Mouse (Mus musculus) kidney, embryonic 16.5 days (tissue): Measurements from ENCODE around the gene Gm20388. TPM values are rescaled to one million over a fixed set of nuclear protein-coding genes. Genes with fewer than 3 reads are reported as not detected.

ENCODE experiments used
- ATAC-seq: fragments of 200-750 bp; cut with Nextera tagmentation; 2 replicates; pipeline ENCODE4 v1.8.0; 2017; ENCODE audit warnings: moderate TSS enrichment; ENCODE audit not compliant: low FRiP score, low TSS enrichment
- H3K27ac ChIP-seq: fragments of 300-500 bp; sonication (generic); 2 replicates; pipeline ENCODE4 v1.5.1; 2014; ENCODE audit warnings: low read length
- H3K27me3 ChIP-seq: fragments of 300-500 bp; sonication (generic); 2 replicates; pipeline ENCODE4 v1.6.1; 2014; ENCODE audit warnings: low read length, control low read depth, mixed read lengths; ENCODE audit not compliant: insufficient read depth
- H3K36me3 ChIP-seq: fragments of 300-500 bp; sonication (generic); 2 replicates; pipeline ENCODE4 v1.6.1; 2014; ENCODE audit warnings: low read length, control low read depth, mixed read lengths; ENCODE audit not compliant: insufficient read depth
- H3K4me1 ChIP-seq: fragments of 300-500 bp; sonication (generic); 2 replicates; pipeline ENCODE4 v1.6.1; 2014; ENCODE audit warnings: low read length, control low read depth, mixed read lengths; ENCODE audit not compliant: insufficient read depth
- H3K4me2 ChIP-seq: fragments of 300-500 bp; sonication (generic); replicated peaks from 2 replicates; pipeline ENCODE4 v1.6.1; 2014; ENCODE audit warnings: low read depth, low read length
- H3K4me3 ChIP-seq: fragments of 300-500 bp; sonication (generic); 2 replicates; pipeline ENCODE4 v1.5.1; 2014; ENCODE audit warnings: mild to moderate bottlenecking, low read length
- H3K9ac ChIP-seq: fragments of 300-500 bp; sonication (generic); replicated peaks from 2 replicates; pipeline ENCODE4 v1.6.1; 2014; ENCODE audit warnings: low read length
- H3K9me3 ChIP-seq: fragments of 300-500 bp; sonication (generic); 2 replicates; pipeline ENCODE4 v1.6.1; 2016; ENCODE audit warnings: low read length, control low read depth
- WGBS: fragments of 180-500 bp; shearing (Covaris S2); extraction: QIAGEN DNeasy Blood & Tissue Kit; methylation state at CpG from one replicate; pipeline ENCODE4 v1.1.7; 2014; 5-methylcytosine and 5-hydroxymethylcytosine counted together
- polyA plus RNA-seq: library from polyadenylated mRNA; unstranded; fragments of >200 nt; fragmentation: Nextera tagmentation; extraction: Ambion mirVana; gene quantifications from 2 replicates; pipeline ENCODE4 v1.2.1, GENCODE M21; 2015

Gm20388 gene
- polyA plus RNA-seq, 1 experiment from 2014 or later: 7.7 TPM

DNA sequence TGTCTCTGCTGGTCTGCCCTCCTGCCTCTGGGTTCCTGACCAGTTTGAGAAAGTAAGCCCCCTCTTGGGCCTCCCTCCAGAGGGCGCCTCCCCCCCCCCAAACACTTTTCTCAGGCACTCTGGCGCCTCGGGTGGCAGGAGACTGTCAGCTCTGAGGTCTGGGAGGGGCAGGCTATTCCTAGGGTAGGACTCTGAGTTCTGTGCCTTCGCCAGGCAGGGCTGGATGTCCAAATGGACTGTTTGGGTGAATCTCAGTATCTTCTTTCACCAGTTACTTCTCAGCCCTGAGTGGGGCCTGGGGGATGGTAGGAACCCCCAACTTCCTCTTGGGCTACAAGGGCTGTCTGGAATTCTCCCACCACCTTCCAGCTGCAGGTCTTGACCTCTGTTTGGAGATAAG lies 300.7 kb downstream of the Gm20388 start:
- 17% methylated on average over 4 of the region's 4 CpGs for WGBS
- no peak for ATAC-seq
- H3K27me3 ChIP-seq: no peaks in the 10 kb centered on the region
- no peaks in the 10 kb centered on the region for H3K36me3 ChIP-seq
- no peaks in the 10 kb centered on the region for H3K9me3 ChIP-seq
- no peak overlapping the region for H3K4me3 ChIP-seq
- H3K4me2 ChIP-seq: no peak overlapping the region
- H3K4me1 ChIP-seq: peaks cover 31% of the 10 kb centered on the region
- no peak overlapping the region for H3K27ac ChIP-seq
- H3K9ac ChIP-seq: no peak overlapping the region

DNA sequence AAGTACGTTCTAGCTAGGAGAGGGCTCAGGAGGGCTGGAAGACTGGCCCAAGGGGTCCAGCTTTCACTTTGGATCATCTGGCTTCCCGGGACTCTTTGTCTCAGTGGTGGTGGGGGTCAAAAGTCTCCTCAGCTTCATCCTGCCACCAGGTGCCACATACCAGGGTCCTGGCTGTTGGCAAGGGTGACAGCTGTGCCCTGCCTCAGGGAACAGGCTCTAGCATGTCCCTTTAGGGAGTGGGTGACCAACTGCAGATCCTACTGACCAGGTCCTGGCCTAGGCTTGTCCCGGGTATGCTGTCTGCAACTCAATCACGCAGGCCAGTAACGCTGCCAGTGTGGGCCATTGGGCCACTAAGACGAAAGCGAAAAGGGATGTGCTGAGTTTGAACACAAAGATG lies 302.0 kb downstream of the Gm20388 start:
- ATAC-seq: no peak
- Histone ChIP-seq H3K9me3 (no peaks in the 10 kb centered on the region), H3K4me1 (peaks cover 44% of the 10 kb centered on the region), H3K9ac (no peak overlapping the region), H3K27me3 (no peaks in the 10 kb centered on the region), H3K4me2 (no peak overlapping the region), H3K4me3 (no peak overlapping the region), H3K36me3 (no peaks in the 10 kb centered on the region), H3K27ac (no peak overlapping the region)
- WGBS: 89% methylated on average over 7 of the region's 7 CpGs

DNA sequence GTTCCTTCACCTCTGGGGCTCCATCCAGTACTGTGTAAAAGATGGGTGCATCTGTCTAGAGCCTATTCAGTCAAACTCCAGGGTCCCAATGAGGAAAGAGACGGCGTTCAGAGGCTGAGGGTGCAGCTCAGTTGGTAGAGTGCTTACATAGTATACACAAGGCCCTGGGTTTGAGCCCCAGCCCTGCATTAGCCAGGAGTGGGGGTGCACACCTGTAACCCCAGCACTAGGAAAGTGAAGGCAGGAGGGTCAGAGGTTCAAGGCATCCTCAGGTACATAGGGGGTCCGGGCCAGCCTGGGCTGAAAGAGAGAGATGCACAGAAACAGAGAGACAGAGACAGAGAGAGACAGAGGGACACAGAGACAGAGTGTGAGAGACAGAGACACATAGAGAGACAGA lies 302.6 kb downstream of the Gm20388 start:
- no peaks in the 10 kb centered on the region for H3K9me3 ChIP-seq
- WGBS: 88% methylated on average over 3 of the region's 3 CpGs
- H3K4me2 ChIP-seq: no peak overlapping the region
- peaks cover 44% of the 10 kb centered on the region for H3K4me1 ChIP-seq
- no peak for ATAC-seq
- H3K36me3 ChIP-seq: no peaks in the 10 kb centered on the region
- no peak overlapping the region for H3K4me3 ChIP-seq
- H3K27ac ChIP-seq: no peak overlapping the region
- H3K27me3 ChIP-seq: no peaks in the 10 kb centered on the region
- no peak overlapping the region for H3K9ac ChIP-seq

DNA sequence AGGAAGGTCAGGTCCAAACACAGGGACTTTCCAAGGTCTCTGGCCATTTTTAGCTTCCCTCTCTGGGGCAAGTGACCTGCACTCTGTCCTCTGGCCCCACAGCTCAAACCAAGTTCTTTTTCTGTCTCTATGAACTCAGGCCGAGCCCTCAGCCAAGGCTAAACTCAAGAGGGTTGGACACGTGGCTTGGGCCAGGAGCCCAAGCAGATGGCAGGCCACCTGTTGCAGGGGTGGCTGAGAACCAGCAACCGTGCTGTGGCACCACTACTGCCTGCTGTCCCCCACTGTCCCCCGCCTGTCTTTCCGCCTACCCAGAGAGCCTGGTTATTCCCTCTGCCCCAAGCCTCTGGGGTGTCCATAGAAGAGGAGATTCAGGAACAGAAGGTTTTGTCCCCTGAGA lies 303.3 kb downstream of the Gm20388 start:
- Histone ChIP-seq H3K9me3 (no peaks in the 10 kb centered on the region), H3K27me3 (no peaks in the 10 kb centered on the region), H3K36me3 (no peaks in the 10 kb centered on the region), H3K27ac (no peak overlapping the region), H3K4me1 (peaks cover 42% of the 10 kb centered on the region), H3K9ac (no peak overlapping the region), H3K4me3 (no peak overlapping the region), H3K4me2 (no peak overlapping the region)
- WGBS: 72% methylated on average over 5 of the region's 5 CpGs
- no peak for ATAC-seq

DNA sequence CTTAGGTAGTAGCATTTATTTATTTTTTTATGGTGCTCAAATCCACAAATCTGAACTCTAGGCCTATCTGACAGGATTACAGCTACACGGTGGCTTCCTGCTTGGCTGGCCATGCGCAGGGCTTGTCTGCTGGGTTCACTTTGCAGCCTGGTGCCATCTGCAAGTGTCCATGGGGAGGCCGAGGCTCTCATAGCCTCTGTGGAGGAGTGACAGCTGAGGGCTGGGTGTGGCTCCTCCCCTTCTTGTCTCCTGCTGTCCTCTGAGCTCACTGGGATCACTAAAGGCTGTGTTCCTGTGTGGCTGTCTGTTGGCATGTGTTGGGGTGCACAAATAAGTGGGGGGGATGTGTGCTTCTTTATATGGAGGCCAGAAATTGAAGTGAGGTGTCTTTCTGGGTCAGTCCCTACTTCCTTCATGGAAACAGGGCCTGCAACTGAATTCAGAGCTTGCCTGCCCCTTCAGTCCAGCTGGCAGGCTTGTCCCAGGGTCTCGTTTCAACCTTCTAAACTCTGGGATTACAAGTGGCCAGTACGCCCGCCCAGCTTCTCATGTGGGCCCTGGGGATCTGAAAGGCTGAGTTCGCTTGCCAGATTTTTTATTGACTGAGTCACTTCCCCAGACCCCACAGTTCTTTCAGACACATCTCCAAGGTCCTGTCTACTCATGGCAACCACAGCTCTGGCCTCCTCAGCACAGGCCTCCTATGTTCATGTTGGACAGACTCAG lies 304.9 kb downstream of the Gm20388 start:
- H3K4me1 ChIP-seq: peaks cover 38% of the 10 kb centered on the region
- no peaks in the 10 kb centered on the region for H3K36me3 ChIP-seq
- H3K9me3 ChIP-seq: no peaks in the 10 kb centered on the region
- WGBS: 17% methylated on average over 7 of the region's 7 CpGs
- H3K27ac ChIP-seq: peak overlapping the region; percentile 11
- H3K27me3 ChIP-seq: no peaks in the 10 kb centered on the region
- H3K4me2 ChIP-seq: no peak overlapping the region
- no peak overlapping the region for H3K9ac ChIP-seq
- no peak overlapping the region for H3K4me3 ChIP-seq
- peak; percentile 55 for ATAC-seq

DNA sequence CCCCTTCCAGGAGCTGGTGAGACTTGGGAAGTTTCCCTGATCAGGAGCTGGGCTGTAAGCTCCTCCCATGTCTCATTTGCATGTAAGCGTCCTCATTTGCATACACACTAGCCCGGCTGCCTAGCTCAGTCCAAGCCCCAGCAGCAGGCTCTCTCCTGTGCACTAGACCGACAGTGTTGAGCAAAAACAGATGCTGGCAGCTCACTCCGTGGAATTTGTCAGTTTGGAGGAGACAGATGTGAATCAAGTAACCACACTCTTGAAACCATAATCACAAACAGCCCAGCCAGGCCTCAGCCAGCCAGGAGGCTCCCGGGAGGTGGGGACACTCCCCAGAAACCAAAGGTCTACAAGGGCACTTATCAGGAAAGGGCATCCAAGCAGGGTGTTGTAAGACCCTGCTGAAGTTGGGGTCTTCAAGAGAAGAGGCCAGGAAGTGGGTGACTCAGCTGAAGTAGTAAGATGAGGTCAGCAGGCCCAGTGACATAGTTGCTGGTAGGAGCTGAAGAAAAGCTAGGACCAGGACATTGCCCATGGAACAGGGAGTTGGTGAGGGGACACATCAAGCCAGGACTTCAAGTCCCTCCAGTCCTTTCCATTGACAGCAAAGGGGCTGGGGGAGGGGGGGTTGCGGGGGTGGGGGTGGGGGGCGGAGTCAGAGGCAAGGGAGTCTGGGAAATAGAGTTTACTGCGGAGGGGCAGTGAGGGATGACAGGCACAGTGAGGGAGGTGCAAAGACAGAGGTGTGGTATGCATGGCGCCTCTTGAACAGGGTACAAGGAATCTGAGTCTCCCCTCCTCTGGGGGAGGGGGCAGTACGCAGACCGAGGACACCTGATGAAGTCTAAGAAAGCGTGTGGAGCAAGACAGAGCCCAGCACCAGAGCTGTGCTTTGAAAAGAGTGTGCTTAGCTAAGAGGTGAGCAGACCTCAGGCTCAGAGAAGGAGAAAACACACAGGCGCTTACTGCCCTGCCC lies 306.5 kb downstream of the Gm20388 start:
- H3K27me3 ChIP-seq: no peaks in the 10 kb centered on the region
- no peaks in the 10 kb centered on the region for H3K36me3 ChIP-seq
- H3K9ac ChIP-seq: no peak overlapping the region; the same call in 1 of the 2 replicates
- peaks cover 35% of the 10 kb centered on the region for H3K4me1 ChIP-seq
- no peaks in the 10 kb centered on the region for H3K9me3 ChIP-seq
- H3K27ac ChIP-seq: peak overlapping the region; percentile 73
- ATAC-seq: peak; percentile 85
- 22% methylated on average over 13 of the region's 13 CpGs for WGBS
- H3K4me3 ChIP-seq: no peak overlapping the region
- H3K4me2 ChIP-seq: peak overlapping the region; percentile 3; the same call in 1 of the 2 replicates

DNA sequence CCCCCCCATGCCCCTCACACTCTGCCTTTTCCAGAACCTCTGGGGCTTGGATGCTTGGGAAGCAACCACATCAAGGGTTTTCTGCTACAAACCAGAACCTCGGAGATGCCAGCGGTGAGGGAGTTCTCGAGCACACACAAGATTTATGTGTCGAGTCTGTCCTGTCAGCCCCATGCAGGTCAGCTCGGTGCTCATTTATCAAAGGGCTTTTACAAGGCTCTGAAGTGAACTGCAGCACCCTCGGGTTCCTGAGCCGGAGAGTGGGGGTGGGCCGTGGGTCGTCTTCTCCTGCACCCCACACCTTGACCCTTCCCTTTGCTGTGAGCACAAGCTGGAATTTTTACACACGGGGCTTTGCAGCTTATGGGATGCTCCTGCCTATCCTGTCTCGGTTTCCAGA lies 311.9 kb downstream of the Gm20388 start:
- Histone ChIP-seq H3K9ac (no peak overlapping the region), H3K27ac (no peak overlapping the region), H3K4me3 (no peak overlapping the region), H3K4me2 (no peak overlapping the region), H3K27me3 (no peaks in the 10 kb centered on the region), H3K9me3 (no peaks in the 10 kb centered on the region), H3K36me3 (no peaks in the 10 kb centered on the region), H3K4me1 (peaks cover 26% of the 10 kb centered on the region)
- no peak for ATAC-seq
- 13% methylated on average over 11 of the region's 11 CpGs for WGBS

DNA sequence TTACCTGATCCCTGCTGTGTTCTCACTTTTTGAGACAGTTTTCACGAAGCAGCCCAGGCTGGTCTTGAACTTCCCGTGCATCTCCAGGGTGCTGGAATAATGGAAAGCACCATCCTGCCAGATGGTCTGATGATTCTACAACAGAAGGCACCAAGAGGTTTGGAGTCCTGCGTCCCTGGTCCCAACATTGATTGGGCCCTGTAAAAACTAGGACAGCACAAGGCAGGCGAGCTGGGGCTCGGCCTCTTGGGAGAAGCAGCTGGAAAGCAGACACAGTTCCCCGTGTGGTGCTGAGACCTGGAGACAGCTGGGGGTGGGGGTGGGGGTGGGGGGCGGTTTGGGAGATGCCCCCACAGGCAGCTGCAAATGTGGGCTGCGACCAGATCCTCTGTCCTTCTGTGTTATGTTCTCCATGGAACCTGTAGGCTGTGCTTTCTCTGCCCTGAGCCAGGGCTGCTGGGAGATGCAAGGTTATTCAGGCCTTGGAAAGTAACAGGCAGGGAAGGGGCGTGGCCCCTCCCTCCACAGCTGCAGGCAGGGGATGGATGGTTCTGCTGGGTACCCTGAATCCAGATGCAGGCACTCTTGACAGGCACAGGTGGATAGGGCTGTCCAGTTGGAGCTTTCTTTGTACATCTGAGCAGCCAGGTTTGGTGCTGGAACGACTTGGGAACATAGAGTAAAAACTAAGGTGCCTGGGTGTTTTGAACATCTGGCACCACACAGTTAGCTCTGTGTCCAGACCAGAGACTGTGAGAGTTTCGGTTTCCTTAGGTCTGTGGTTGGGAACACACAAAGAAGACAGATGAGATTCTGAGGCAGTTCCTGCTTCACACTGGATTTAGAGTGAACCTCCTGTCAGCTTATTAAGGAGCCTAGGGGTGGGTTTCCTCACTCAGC lies 314.1 kb downstream of the Gm20388 start:
- no peak overlapping the region for H3K9ac ChIP-seq
- H3K27me3 ChIP-seq: peaks cover 6% of the 10 kb centered on the region; the same call in 1 of the 2 replicates
- H3K36me3 ChIP-seq: no peaks in the 10 kb centered on the region
- 55% methylated on average over 11 of the region's 11 CpGs for WGBS
- peaks cover 36% of the 10 kb centered on the region for H3K4me1 ChIP-seq
- no peaks in the 10 kb centered on the region for H3K9me3 ChIP-seq
- ATAC-seq: no peak
- H3K4me3 ChIP-seq: no peak overlapping the region
- no peak overlapping the region for H3K27ac ChIP-seq
- H3K4me2 ChIP-seq: no peak overlapping the region

DNA sequence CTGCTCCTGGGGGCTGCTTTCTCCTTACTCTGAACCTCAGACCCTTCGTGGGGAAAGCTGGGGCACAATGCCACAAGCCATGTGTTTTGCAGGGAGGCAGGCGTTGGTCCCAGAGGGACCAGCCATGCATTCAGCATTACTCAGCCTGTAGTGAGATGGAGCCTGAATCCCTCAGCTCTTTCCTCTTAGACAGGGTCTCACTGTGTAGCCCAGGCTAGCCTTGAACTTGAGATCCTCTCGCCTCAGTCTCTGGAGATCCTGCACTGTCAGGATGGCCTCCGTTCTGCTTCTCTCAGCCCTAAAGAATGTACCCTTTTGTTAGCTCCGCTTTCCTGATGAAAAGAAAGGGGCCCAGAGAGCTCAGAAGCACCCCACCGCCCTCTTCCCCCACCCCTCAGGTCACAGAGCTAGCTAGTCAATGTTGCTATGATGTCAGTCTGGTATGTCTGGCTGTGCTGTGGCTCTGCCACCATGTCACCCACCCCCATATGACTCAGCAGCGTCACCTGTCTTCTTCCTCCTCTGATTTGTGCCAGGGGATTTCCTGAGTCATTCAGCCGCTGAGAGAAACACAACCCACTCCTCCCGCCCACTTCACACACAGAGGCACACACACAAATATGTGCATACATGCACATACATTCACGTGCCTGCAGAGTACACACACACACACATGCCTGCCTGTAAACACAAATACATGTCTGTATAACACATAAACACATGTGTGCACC lies 314.9 kb downstream of the Gm20388 start:
- no peak overlapping the region for H3K4me3 ChIP-seq
- ATAC-seq: no peak
- H3K4me1 ChIP-seq: peaks cover 44% of the 10 kb centered on the region
- H3K27ac ChIP-seq: no peak overlapping the region
- peaks cover 9% of the 10 kb centered on the region for H3K27me3 ChIP-seq
- no peak overlapping the region for H3K9ac ChIP-seq
- H3K9me3 ChIP-seq: no peaks in the 10 kb centered on the region
- 56% methylated on average over 10 of the region's 10 CpGs for WGBS
- no peak overlapping the region for H3K4me2 ChIP-seq
- H3K36me3 ChIP-seq: no peaks in the 10 kb centered on the region
